ENCODE assay signal across 26 mouse cellular contexts in genomic region chr4:130244749-130245148, GRCm38 (mm10). TPM values are rescaled to one million over a fixed set of nuclear protein-coding genes. Genes with fewer than 3 reads are reported as not detected.
A peak's percentile ranks its signal among the peaks of the same experiment; 100 is the strongest.
DNase-seq lines count a peak whose midpoint lies in the region; ATAC-seq and TF ChIP-seq lines count a peak whose summit lies in the region.
"Had no signal": no experiment of that assay in that cellular context is flagged by ENCODE, and none has a peak within 500 bp of the region (broad histone marks: within the 10 kb centered on the region; RNA-seq: fewer than 3 reads in every experiment).

No protein-coding gene starts in this region.

- no peak overlapping the region for H3K27ac ChIP-seq in liver, embryonic 11.5 days (ENCODE audit: low read depth, low read length)
- peak overlapping the region; percentile 88 for H3K27ac ChIP-seq in liver, embryonic 13.5 days
- H3K27ac ChIP-seq in liver, postnatal 0 days (ENCODE audit: low read depth): no peak overlapping the region
- H3K27ac ChIP-seq in kidney, embryonic 15.5 days: no peak overlapping the region
- H3K27ac ChIP-seq: embryonic facial prominence, embryonic 10.5 days; forebrain, embryonic 12.5 days; heart, adult 2 months had no signal

- DNase-seq in liver: peak; percentile 54
- DNase-seq in liver, embryonic 11.5 days (ENCODE audit: low spot score): no peak
- no peak for DNase-seq in liver, embryonic 13.5 days
- no peak for DNase-seq in liver, postnatal 0 days
- DNase-seq in heart, adult 9 months (ENCODE audit: low spot score in 2 of 2): no peak
- no peak for DNase-seq in heart, postnatal 10 days
- no peak for DNase-seq in gastrocnemius, postnatal 4 days (ENCODE audit: low spot score in 2 of 2)
- DNase-seq: adrenal gland, adult 8-10 months; cerebellum, adult 11-12 months; cerebellum, postnatal 10 days; gastrocnemius, postnatal 10 days; heart, adult 2 months; heart, postnatal 36 days had no signal

- H3K9me3 ChIP-seq in liver, embryonic 11.5 days (ENCODE audit: control insufficient read depth, low read length): no peaks in the 10 kb centered on the region
- no peaks in the 10 kb centered on the region for H3K9me3 ChIP-seq in liver, embryonic 13.5 days (replicated peaks)
- H3K9me3 ChIP-seq in liver, postnatal 0 days (ENCODE audit: low read length): no peaks in the 10 kb centered on the region
- no peaks in the 10 kb centered on the region for H3K9me3 ChIP-seq in kidney, embryonic 15.5 days (replicated peaks)
- H3K9me3 ChIP-seq: embryonic facial prominence, embryonic 10.5 days; forebrain, embryonic 12.5 days; heart, embryonic 12.5 days had no signal

- intact Hi-C loops in heart, postnatal 10 days (cut with DNase I): loop anchor here (5.0 kb wide), 2 partner anchors 107 to 282 kb away; partner anchors contain the start of gene Hcrtr1

- H3K27me3 ChIP-seq in liver, embryonic 11.5 days (replicated peaks; ENCODE audit: control insufficient read depth, insufficient read depth, low read length): no peaks in the 10 kb centered on the region; the same call in 1 of the 2 replicates
- peaks cover 21% of the 10 kb centered on the region for H3K27me3 ChIP-seq in liver, embryonic 13.5 days
- no peaks in the 10 kb centered on the region for H3K27me3 ChIP-seq in liver, postnatal 0 days (ENCODE audit: insufficient read depth, low read length)
- H3K27me3 ChIP-seq in kidney, embryonic 15.5 days: peaks cover 20% of the 10 kb centered on the region
- H3K27me3 ChIP-seq: forebrain, embryonic 12.5 days had no signal

- no peak overlapping the region for H3K9ac ChIP-seq in liver, embryonic 11.5 days (ENCODE audit: low read depth, low read length)
- H3K9ac ChIP-seq in liver, embryonic 13.5 days: peak overlapping the region; percentile 61
- H3K9ac ChIP-seq in liver, postnatal 0 days (replicated peaks): 0 out of 2 replicates have a peak overlapping the region, but pooled peaks have one; percentile 9
- no peak overlapping the region for H3K9ac ChIP-seq in kidney, embryonic 15.5 days
- H3K9ac ChIP-seq: forebrain, embryonic 12.5 days; heart, embryonic 12.5 days had no signal

- no peak for TF ChIP-seq CTCF in liver, postnatal 0 days (IDR thresholded peaks at IDR 0.05; ENCODE audit: low read depth)

- 51% methylated on average over 8 of the region's 8 CpGs for WGBS in liver, embryonic 11.5 days
- 26% methylated on average over 8 of the region's 8 CpGs for WGBS in liver, embryonic 13.5 days (ENCODE audit: insufficient replicate concordance)
- 47% methylated on average over 8 of the region's 8 CpGs for WGBS in liver, postnatal 0 days (ENCODE audit: insufficient replicate concordance)
- WGBS in kidney, embryonic 15.5 days: 72% methylated on average over 8 of the region's 8 CpGs

- H3K4me1 ChIP-seq in liver, embryonic 11.5 days (replicated peaks; ENCODE audit: control insufficient read depth, insufficient read depth, low read length): no peaks in the 10 kb centered on the region
- peaks cover 54% of the 10 kb centered on the region for H3K4me1 ChIP-seq in liver, embryonic 13.5 days (replicated peaks)
- H3K4me1 ChIP-seq in liver, postnatal 0 days (ENCODE audit: insufficient read depth): peaks cover 6% of the 10 kb centered on the region
- no peaks in the 10 kb centered on the region for H3K4me1 ChIP-seq in kidney, embryonic 15.5 days
- H3K4me1 ChIP-seq: embryonic facial prominence, embryonic 10.5 days; forebrain, embryonic 12.5 days; heart, embryonic 12.5 days had no signal

- 0 out of 2 replicates have a peak, but pooled peaks have one; percentile 32 for TF ChIP-seq EP300 in liver, postnatal 0 days (IDR thresholded peaks at IDR 0.05; ENCODE audit: low read depth)

- H3K4me3 ChIP-seq in liver, embryonic 11.5 days (ENCODE audit: low read depth, low read length): no peak overlapping the region
- peak overlapping the region; percentile 42 for H3K4me3 ChIP-seq in liver, embryonic 13.5 days (replicated peaks)
- peak overlapping the region; percentile 27; the same call in 1 of the 2 replicates for H3K4me3 ChIP-seq in liver, postnatal 0 days (ENCODE audit: low read depth, low read length)
- H3K4me3 ChIP-seq in kidney, embryonic 15.5 days (replicated peaks): no peak overlapping the region
- H3K4me3 ChIP-seq: embryonic facial prominence, embryonic 10.5 days; forebrain, embryonic 12.5 days; heart, adult 2 months; heart, embryonic 12.5 days had no signal

- no peaks in the 10 kb centered on the region for H3K36me3 ChIP-seq in liver, embryonic 11.5 days (ENCODE audit: control insufficient read depth, insufficient read depth, low read length)
- H3K36me3 ChIP-seq in liver, embryonic 13.5 days: no peaks in the 10 kb centered on the region
- H3K36me3 ChIP-seq in liver, postnatal 0 days (replicated peaks; ENCODE audit: insufficient read depth, low read length): no peaks in the 10 kb centered on the region
- H3K36me3 ChIP-seq in kidney, embryonic 15.5 days: no peaks in the 10 kb centered on the region
- H3K36me3 ChIP-seq: embryonic facial prominence, embryonic 10.5 days; heart, embryonic 12.5 days had no signal

- no peak for ATAC-seq in liver, embryonic 11.5 days (replicated peaks; ENCODE audit: low FRiP score)
- peak; percentile 43; the same call in 1 of the 2 replicates for ATAC-seq in liver, embryonic 13.5 days (ENCODE audit: low read depth)
- ATAC-seq in liver, postnatal 0 days: peak; percentile 22; the same call in 1 of the 2 replicates
- ATAC-seq in kidney, embryonic 15.5 days (replicated peaks; ENCODE audit: low FRiP score): no peak
- ATAC-seq: forebrain, embryonic 16.5 days; hindbrain, embryonic 16.5 days; inflammation-experienced regulatory T-cells, adult 6 months had no signal

- no peak overlapping the region for H3K4me2 ChIP-seq in liver, embryonic 11.5 days
- H3K4me2 ChIP-seq in liver, embryonic 13.5 days: peak overlapping the region; percentile 56
- peak overlapping the region; percentile 51 for H3K4me2 ChIP-seq in liver, postnatal 0 days (ENCODE audit: low read depth, low read length)
- no peak overlapping the region for H3K4me2 ChIP-seq in kidney, embryonic 15.5 days
- H3K4me2 ChIP-seq: forebrain, embryonic 12.5 days; heart, embryonic 12.5 days had no signal

RNA-seq across cellular contexts. Expression of gene Gm853, which starts 22.5 kb away (rescaled TPM):
- polyA plus RNA-seq in liver, embryonic 11.5 days (2014; fragmentation: Nextera tagmentation; extraction: Ambion mirVana): not detected in 2 replicates
- not detected in 2 replicates for polyA plus RNA-seq in liver, embryonic 13.5 days (2015; fragmentation: Nextera tagmentation; extraction: Ambion mirVana)
- not detected in 2 replicates for polyA plus RNA-seq in liver, postnatal 0 days (2015; fragmentation: Nextera tagmentation; extraction: Ambion mirVana)
- 0.26 and 0.39 TPM in 2 replicates for polyA plus RNA-seq in kidney, embryonic 15.5 days (2015; fragmentation: Nextera tagmentation; extraction: Ambion mirVana)
- not detected for total RNA-seq in heart, postnatal 10 days (2021)
- total RNA-seq in gastrocnemius, postnatal 4 days (2021): not detected
- total RNA-seq: adrenal gland, adult 8-10 months; adrenal gland, postnatal 4 days; CH12.LX; gastrocnemius, postnatal 10 days; heart, adult 2 months; heart, postnatal 36 days had no signal
- polyA plus RNA-seq: embryonic facial prominence, embryonic 10.5 days; embryonic facial prominence, embryonic 14.5 days; forebrain, embryonic 12.5 days; frontal cortex, adult 2 months; gonadal fat pad, adult 2 months; heart, adult 2 months; heart, embryonic 12.5 days; heart, embryonic 16.5 days; inflammation-experienced regulatory T-cells, adult 6 months had no signal

RNA-seq across cellular contexts. Expression of gene Serinc2, which starts 34.3 kb away (rescaled TPM):
- 6.1 and 6.8 TPM in 2 replicates for polyA plus RNA-seq in liver, embryonic 11.5 days (2014; fragmentation: Nextera tagmentation; extraction: Ambion mirVana)
- polyA plus RNA-seq in liver, embryonic 13.5 days (2015; fragmentation: Nextera tagmentation; extraction: Ambion mirVana): 0.99 and 1.6 TPM in 2 replicates
- 3.4 and 4.4 TPM in 2 replicates for polyA plus RNA-seq in liver, postnatal 0 days (2015; fragmentation: Nextera tagmentation; extraction: Ambion mirVana)
- 43.8 and 48.8 TPM in 2 replicates for polyA plus RNA-seq in kidney, embryonic 15.5 days (2015; fragmentation: Nextera tagmentation; extraction: Ambion mirVana)
- total RNA-seq in heart, postnatal 10 days (2021): 1 to 10 TPM; 3.0 to 3.1 TPM
- total RNA-seq in gastrocnemius, postnatal 4 days (2021): 10 to 100 TPM; 43.2 to 53.4 TPM

Comparison
In these comparisons a context has a peak if more than half of its experiments do, and no peak if none do; other contexts are left out.
1. ATAC-seq: peak in liver, embryonic 13.5 days (single experiment) and liver, postnatal 0 days (single experiment); none in liver, embryonic 11.5 days (single experiment) and kidney, embryonic 15.5 days (single experiment).
2. H3K4me2 ChIP-seq: peak in liver, embryonic 13.5 days (single experiment) and liver, postnatal 0 days (single experiment); none in liver, embryonic 11.5 days (single experiment) and kidney, embryonic 15.5 days (single experiment).
3. H3K4me3 ChIP-seq: peak in liver, embryonic 13.5 days (single experiment) and liver, postnatal 0 days (single experiment); none in liver, embryonic 11.5 days (single experiment) and kidney, embryonic 15.5 days (single experiment).
4. H3K9ac ChIP-seq: peak in liver, embryonic 13.5 days (single experiment) and liver, postnatal 0 days (single experiment); none in liver, embryonic 11.5 days (single experiment) and kidney, embryonic 15.5 days (single experiment).